Mouse (Mus musculus) stomach, adult 2 months (tissue): Measurements from ENCODE around the gene Spns2. TPM values are rescaled to one million over a fixed set of nuclear protein-coding genes. Genes with fewer than 3 reads are reported as not detected.

ENCODE experiments used
- polyA plus RNA-seq: library from polyadenylated mRNA; depleted of rRNA; stranded (reverse); fragments of >200 nt; gene quantifications from 2 replicates; pipeline ENCODE4 v1.2.3, GENCODE M21; 2012; rRNA removed

Gene Spns2
- polyA plus RNA-seq: 27.2 and 46.9 TPM in 2 replicates

GRCm38 (mm10) chr11:72489881-72490301, at the start of gene Spns2:
Gene Spns2, minus strand, starts transcription at chr11:72489904.

DNA sequence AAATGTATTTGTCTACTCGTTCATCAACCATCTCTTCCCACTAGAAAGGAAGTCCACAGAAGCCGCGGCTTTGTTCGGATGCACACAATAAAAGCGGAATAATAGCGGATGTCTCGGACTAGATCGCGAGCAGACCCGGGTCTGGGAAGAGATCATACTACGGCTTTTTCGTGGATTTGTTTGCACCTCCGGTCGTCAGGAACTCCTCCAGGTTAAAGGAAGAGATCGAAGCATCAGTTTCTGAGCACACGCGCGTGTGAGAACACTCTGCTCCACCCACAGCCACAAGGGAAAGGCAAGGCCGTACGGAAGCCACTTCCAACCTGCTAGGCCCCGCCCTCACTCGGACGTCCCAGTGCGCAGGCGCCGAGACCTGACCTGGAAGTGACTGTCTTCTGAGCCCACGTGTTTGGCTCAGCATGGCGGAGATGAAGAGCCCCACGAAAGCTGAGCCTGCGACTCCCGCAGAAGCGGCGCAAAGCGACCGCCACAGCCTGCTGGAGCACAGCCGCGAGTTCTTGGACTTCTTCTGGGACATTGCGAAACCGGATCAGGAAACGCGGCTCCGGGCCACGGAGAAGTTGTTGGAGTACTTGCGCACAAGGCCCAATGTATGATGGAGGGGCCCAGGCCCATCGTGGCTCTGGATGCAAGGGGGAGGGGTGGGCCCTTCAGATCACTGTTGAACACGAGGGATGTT, 48.6 kb downstream of the Spns2 start, which contains the start of gene Mybbp1a:
Gene Mybbp1a, plus strand, starts transcription at position 391 of the 700 bp plus-strand sequence.

DNA sequence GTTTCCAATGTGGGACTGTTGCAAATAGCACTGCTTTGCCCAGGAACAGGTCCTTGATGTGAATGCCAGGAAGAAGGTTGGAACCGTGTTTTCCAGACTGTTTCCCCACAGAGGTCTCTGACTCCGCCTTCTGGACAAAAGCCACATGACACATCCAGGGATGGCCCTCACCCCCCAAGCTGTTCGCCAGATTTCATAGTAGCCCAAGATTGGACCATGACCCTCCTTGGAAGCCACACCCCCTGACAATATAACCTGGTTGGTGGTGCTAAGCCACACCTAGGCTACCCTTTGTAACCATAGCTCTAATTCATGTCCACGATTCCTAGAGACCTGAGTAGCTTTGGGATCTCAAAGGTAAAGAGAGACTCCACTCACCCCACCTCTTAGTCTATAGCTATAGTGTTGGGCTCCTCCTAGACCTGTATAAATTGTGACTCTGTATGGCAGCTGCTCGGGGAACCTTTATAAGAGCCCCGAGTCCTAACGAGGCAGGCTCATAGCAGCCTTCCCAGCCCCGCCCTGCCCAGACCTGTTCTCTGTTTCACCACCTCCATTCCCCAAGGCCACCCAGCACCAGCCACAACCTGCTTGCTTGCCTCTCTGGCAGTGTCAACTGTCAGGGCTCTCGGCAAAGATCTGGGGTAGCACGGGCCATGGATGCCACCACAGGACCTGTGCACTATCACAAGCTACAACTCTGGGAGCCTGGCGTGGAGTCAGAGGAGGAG, 54.6 kb downstream of the Spns2 start, which contains the start of gene Ggt6:
Gene Ggt6, plus strand, starts transcription at position 564 of the 731 bp plus-strand sequence.

GRCm38 (mm10) chr11:72411093-72411921, 78.4 kb downstream of the Spns2 start, which contains the start of gene Smtnl2:
Gene Smtnl2, minus strand, starts transcription at chr11:72411713.

Other genes with a start within 250 kb of the Spns2 start
- gene Slc13a5, start 222.7 kb downstream of the Spns2 start, polyA plus RNA-seq: 0.32 TPM in 1 of 2 replicates, not detected in the other
- 4.6 and 6.6 TPM in 2 replicates for gene Xaf1, start 188.3 kb downstream of the Spns2 start, polyA plus RNA-seq
- not detected in 2 replicates for gene Fbxo39, start 175.5 kb downstream of the Spns2 start, polyA plus RNA-seq
- not detected in 2 replicates for gene Tekt1, start 127.5 kb downstream of the Spns2 start, polyA plus RNA-seq
- gene Smtnl2, start 78.2 kb downstream of the Spns2 start, polyA plus RNA-seq: 5.3 and 5.7 TPM in 2 replicates
- gene Ggt6, start 54.4 kb downstream of the Spns2 start, polyA plus RNA-seq: 16.2 and 16.9 TPM in 2 replicates
- gene Mybbp1a, start 48.5 kb downstream of the Spns2 start, polyA plus RNA-seq: 14.5 and 15.5 TPM in 2 replicates
- 0.45 and 0.83 TPM in 2 replicates for gene Spns3, start 60.6 kb upstream of the Spns2 start, polyA plus RNA-seq
- gene Ube2g1, start 117.4 kb upstream of the Spns2 start, polyA plus RNA-seq: 6.8 and 9.9 TPM in 2 replicates
- 9.5 and 12.0 TPM in 2 replicates for gene Ankfy1, start 200.1 kb upstream of the Spns2 start, polyA plus RNA-seq